Mouse (Mus musculus): ENCODE measurements around the gene Smyd3.

DNA sequence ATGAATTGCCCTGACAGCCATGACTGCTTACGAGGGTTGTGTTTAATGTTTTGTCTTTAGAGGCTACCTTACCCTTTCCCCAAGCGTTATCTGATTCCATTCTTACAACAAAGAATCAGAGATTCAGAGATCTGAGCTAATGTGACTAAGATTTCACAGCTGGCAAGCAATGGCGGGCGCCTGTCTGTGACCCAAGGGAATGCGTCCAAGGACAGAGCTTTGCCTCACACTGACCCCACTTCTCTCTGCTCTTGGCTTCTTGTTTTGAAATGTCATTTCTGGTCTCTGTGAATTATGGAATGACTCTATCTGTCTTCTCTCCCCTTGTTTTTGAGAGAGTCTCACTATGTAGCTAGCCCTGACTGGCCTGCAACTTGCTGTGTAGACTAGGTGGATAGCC, 46.1 kb upstream of the Smyd3 start:
- TF ChIP-seq CTCF (IDR thresholded peaks at IDR 0.05; ENCODE audit: extremely low read depth, insufficient read depth, low read length) (no peak), POLR2A (IDR thresholded peaks at IDR 0.05; ENCODE audit: extremely low read depth, insufficient read depth, low read length) (no peak)
